Mouse (Mus musculus) hindbrain, embryonic 11.5 days (tissue): ENCODE results near the gene Miga1. TPM values are rescaled to one million over a fixed set of nuclear protein-coding genes. Genes with fewer than 3 reads are reported as not detected.

Source experiments
- ATAC-seq: fragments of 200-750 bp; cut with Nextera tagmentation; 2 replicates; pipeline ENCODE4 v1.8.0; 2017; ENCODE audit warnings: mild to moderate bottlenecking, moderate TSS enrichment, moderate library complexity; ENCODE audit not compliant: low FRiP score
- DNase-seq: peaks from one replicate; pipeline ENCODE4 v3.0.0-alpha.2; 2015; ENCODE audit warnings: low spot score
- H3K27ac ChIP-seq: fragments of 300-500 bp; sonication (generic); 2 replicates; pipeline ENCODE4 v1.5.1; 2014; ENCODE audit warnings: mild to moderate bottlenecking, low read depth, low read length
- H3K27me3 ChIP-seq: fragments of 300-500 bp; sonication (generic); 2 replicates; pipeline ENCODE4 v1.6.1; 2014; ENCODE audit warnings: mild to moderate bottlenecking, low read length, moderate library complexity, mixed read lengths; ENCODE audit not compliant: control insufficient read depth, insufficient read depth
- H3K36me3 ChIP-seq: fragments of 300-500 bp; sonication (generic); 2 replicates; pipeline ENCODE4 v1.6.1; 2014; ENCODE audit warnings: mild to moderate bottlenecking, low read length, moderate library complexity, mixed read lengths; ENCODE audit not compliant: control insufficient read depth, insufficient read depth
- H3K4me1 ChIP-seq: fragments of 300-500 bp; sonication (generic); replicated peaks from 2 replicates; pipeline ENCODE4 v1.6.1; 2014; ENCODE audit warnings: low read length, mixed read lengths; ENCODE audit not compliant: control insufficient read depth, insufficient read depth
- H3K4me2 ChIP-seq: fragments of 300-500 bp; sonication (generic); replicated peaks from 2 replicates; pipeline ENCODE4 v1.6.1; 2014; ENCODE audit warnings: mild to moderate bottlenecking, low read depth, low read length
- H3K4me3 ChIP-seq: fragments of 300-500 bp; sonication (generic); 2 replicates; pipeline ENCODE4 v1.5.1; 2014; ENCODE audit warnings: low read depth, low read length
- H3K9ac ChIP-seq: fragments of 300-500 bp; sonication (generic); 2 replicates; pipeline ENCODE4 v1.6.1; 2014; ENCODE audit warnings: low read depth, low read length
- H3K9me3 ChIP-seq: fragments of 300-500 bp; sonication (generic); 2 replicates; pipeline ENCODE4 v1.6.1; 2016; ENCODE audit warnings: low read length; ENCODE audit not compliant: control insufficient read depth
- WGBS: fragments of 180-500 bp; shearing (Covaris S2); extraction: QIAGEN DNeasy Blood & Tissue Kit; methylation state at CpG from one replicate; pipeline ENCODE4 v1.1.7; 2014; 5-methylcytosine and 5-hydroxymethylcytosine counted together
- polyA plus RNA-seq: library from polyadenylated mRNA; unstranded; fragments of >200 nt; fragmentation: Nextera tagmentation; extraction: Ambion mirVana; gene quantifications from 2 replicates; pipeline ENCODE4 v1.2.1, GENCODE M21; 2014

The Miga1 gene
- polyA plus RNA-seq, 1 experiment from 2014 or later, result 21.4 TPM

- 96% methylated on average over 1 of the region's 1 CpGs for WGBS
- Histone ChIP-seq H3K36me3 (peaks cover 2% of the 10 kb centered on the region; the same call in 1 of the 2 replicates), H3K4me3 (no peak overlapping the region), H3K4me1 (no peaks in the 10 kb centered on the region), H3K27me3 (no peaks in the 10 kb centered on the region), H3K9ac (no peak overlapping the region), H3K27ac (no peak overlapping the region), H3K9me3 (no peaks in the 10 kb centered on the region), H3K4me2 (no peak overlapping the region)
- no peak for ATAC-seq
- DNase-seq, result no peak
These were observed 105.0 kb downstream of the Miga1 start for GRCm38 (mm10) chr3:152235238-152235637.

DNA sequence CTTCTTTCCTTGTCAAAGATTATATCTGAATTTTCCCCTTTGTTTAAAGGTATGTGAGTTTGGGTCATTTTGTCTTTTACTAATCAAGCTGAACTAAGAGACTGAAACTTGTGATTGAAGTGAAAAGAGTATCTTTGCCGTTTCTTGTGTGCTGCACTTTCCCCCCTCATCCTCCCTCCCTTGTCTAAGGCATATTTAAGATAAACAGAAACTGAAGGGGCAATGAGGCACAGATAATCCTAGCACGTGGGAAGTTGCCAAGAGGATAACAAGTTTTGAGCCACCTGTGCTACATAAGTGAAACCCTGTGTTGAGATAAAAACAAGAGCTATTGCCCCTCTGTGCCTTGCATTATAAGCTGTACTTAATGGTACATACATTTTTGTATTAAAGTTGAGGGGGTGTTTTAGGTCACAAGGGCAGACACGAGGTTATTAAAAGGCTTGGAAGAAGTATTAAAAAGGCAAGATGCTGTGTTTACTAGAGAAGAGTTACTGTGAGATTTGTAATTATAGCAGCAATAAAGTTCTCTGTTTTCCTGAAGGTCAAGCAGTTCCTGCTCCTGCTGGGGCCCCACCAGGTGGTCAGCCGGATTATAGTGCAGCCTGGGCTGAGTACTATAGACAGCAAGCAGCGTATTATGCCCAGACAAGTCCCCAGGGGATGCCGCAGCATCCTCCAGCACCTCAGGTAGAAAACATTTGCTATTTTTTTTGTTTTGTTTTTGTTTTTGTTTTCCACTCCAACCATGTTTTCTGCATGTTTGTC, 108.7 kb downstream of the Miga1 start:
- H3K9me3 ChIP-seq, result no peaks in the 10 kb centered on the region

GRCm38 (mm10) chr3:152229271-152229670, 110.9 kb downstream of the Miga1 start:
- no peaks in the 10 kb centered on the region for H3K27me3 ChIP-seq
- peaks cover 18% of the 10 kb centered on the region for H3K36me3 ChIP-seq
- H3K9ac ChIP-seq, result no peak overlapping the region
- no peaks in the 10 kb centered on the region for H3K9me3 ChIP-seq
- H3K4me3 ChIP-seq, result no peak overlapping the region
- no peaks in the 10 kb centered on the region for H3K4me1 ChIP-seq
- H3K27ac ChIP-seq, result no peak overlapping the region
- H3K4me2 ChIP-seq, result no peak overlapping the region
- 93% methylated on average over 5 of the region's 5 CpGs for WGBS
- DNase-seq (no peak), ATAC-seq (no peak)

More for the DNA sequence above, 108.7 kb downstream of the Miga1 start:
- Histone ChIP-seq H3K36me3 (peaks cover 8% of the 10 kb centered on the region; the same call in 1 of the 2 replicates), H3K4me1 (no peaks in the 10 kb centered on the region), H3K4me3 (no peak overlapping the region), H3K27ac (no peak overlapping the region), H3K4me2 (no peak overlapping the region), H3K27me3 (no peaks in the 10 kb centered on the region), H3K9ac (no peak overlapping the region)
- DNase-seq, result no peak
- no peak for ATAC-seq
- 78% methylated on average over 6 of the region's 6 CpGs for WGBS

DNA sequence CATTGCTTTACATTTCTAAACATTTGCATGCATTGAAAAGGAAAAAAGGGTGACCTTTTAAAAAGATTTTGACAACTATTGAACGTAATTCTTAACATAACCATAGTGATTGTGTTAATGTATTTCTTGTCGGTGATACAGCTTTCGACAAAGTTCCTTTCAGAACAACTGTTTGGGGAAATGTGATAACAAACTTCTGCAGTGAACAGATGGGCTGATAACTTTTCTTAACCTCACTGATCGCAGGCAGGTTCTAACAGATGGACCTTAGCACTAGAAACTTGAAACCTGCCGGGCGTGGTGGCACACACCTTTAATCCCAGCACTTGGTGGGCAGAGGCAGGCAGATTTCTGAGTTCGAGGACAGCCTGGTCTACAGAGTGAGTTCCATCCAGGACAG, 111.4 kb downstream of the Miga1 start:
- DNase-seq (no peak), ATAC-seq (no peak)
- no peaks in the 10 kb centered on the region for H3K9me3 ChIP-seq
- no peak overlapping the region for H3K4me2 ChIP-seq
- H3K27me3 ChIP-seq, result no peaks in the 10 kb centered on the region
- no peaks in the 10 kb centered on the region for H3K4me1 ChIP-seq
- no peak overlapping the region for H3K27ac ChIP-seq
- H3K4me3 ChIP-seq, result no peak overlapping the region
- 98% methylated on average over 7 of the region's 7 CpGs for WGBS
- peaks cover 22% of the 10 kb centered on the region for H3K36me3 ChIP-seq
- no peak overlapping the region for H3K9ac ChIP-seq

DNA sequence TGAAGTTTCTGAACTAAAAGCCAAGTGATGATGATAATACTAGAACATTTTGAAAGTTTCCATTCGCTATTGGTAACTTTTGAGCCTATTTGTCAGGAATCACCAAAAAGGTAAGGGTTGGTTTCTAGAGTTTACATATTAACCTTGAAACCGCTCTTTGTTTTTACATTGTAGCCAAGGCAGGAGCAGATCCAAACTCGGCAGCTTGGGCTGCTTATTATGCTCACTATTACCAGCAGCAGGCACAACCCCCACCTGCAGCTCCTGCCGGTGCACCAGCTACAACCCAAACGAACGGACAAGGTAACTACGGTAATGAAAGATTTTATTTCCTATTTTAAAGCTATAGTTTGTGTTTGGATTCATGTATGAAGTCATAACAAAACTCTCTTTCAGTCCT, 114.3 kb downstream of the Miga1 start:
- H3K4me3 ChIP-seq, result no peak overlapping the region
- no peak overlapping the region for H3K9ac ChIP-seq
- H3K4me1 ChIP-seq, result no peaks in the 10 kb centered on the region
- no peak for ATAC-seq
- no peak overlapping the region for H3K27ac ChIP-seq
- no peak for DNase-seq
- peaks cover 37% of the 10 kb centered on the region for H3K36me3 ChIP-seq
- no peaks in the 10 kb centered on the region for H3K9me3 ChIP-seq
- H3K4me2 ChIP-seq, result no peak overlapping the region
- H3K27me3 ChIP-seq, result no peaks in the 10 kb centered on the region
- WGBS, result 97% methylated on average over 7 of the region's 7 CpGs

GRCm38 (mm10) chr3:152224918-152225317, 115.3 kb downstream of the Miga1 start:
- DNase-seq, result no peak
- Histone ChIP-seq H3K4me3 (no peak overlapping the region), H3K4me2 (no peak overlapping the region), H3K36me3 (peaks cover 37% of the 10 kb centered on the region), H3K4me1 (no peaks in the 10 kb centered on the region), H3K27me3 (no peaks in the 10 kb centered on the region), H3K9me3 (no peaks in the 10 kb centered on the region), H3K9ac (no peak overlapping the region), H3K27ac (no peak overlapping the region)
- no peak for ATAC-seq

Other genes starting within 250 kb of the Miga1 start
- 3.1 and 5.0 TPM in 2 replicates for gene Gipc2, start 174.2 kb downstream of the Miga1 start, polyA plus RNA-seq
- 28.9 and 29.1 TPM in 2 replicates for gene Dnajb4, start 130.1 kb downstream of the Miga1 start, polyA plus RNA-seq
- 424 and 450 TPM in 2 replicates for gene Fubp1, start 130.0 kb downstream of the Miga1 start, polyA plus RNA-seq
- 5.4 and 6.1 TPM in 2 replicates for gene Nexn, start 74.1 kb downstream of the Miga1 start, polyA plus RNA-seq
- gene Usp33, start 6.1 kb upstream of the Miga1 start, polyA plus RNA-seq, result 73.6 and 74.8 TPM in 2 replicates
- 54.9 and 61.2 TPM in 2 replicates for gene Zzz3, start 55.1 kb upstream of the Miga1 start, polyA plus RNA-seq